ENCODE assay signal across 18 mouse cellular contexts in the genomic region with DNA sequence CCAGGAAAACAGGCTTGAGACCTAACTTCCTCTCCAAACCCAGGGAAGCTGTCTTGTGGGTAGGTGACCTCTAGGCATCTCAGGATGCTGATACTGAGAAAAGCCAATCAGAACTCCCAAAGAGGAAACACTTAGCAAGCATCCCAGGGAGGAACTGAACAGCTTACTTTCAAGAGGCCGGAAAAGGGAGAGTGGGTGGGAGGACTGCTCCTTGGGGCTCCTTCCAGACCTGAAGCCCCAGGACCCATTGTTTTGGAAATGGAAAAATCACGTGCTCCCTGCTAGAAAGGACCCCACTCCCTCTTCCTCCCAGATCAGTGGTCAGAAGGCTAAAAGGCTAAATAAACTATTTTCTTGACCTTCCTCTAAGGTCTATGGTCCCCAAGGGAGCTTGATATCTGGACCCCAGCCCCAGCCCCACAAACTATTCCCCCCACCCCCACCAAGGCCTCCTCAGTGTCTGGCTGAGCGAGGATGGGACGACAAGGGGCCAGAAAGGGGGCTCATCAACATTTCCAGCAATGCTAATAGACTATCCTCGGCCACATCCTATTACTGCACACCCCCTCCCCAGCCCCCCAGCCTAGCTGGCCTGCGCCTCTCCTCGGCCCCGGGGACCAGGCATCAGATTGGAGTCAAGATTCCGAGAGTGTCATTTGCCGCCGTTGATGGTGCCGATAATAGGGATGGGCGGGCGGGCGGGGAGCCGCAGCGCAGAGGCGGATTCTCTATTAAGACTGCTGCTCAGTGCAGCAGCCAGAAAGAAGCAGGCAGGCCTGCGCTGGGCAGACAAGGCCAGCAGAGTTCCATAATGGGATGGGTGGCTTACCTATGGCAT. TPM values are rescaled to one million over a fixed set of nuclear protein-coding genes. Genes with fewer than 3 reads are reported as not detected.
A peak's percentile ranks its signal among the peaks of the same experiment; 100 is the strongest.
DNase-seq lines count a peak whose midpoint lies in the region; ATAC-seq lines count a peak whose summit lies in the region.
"Had no signal": no experiment of that assay in that cellular context is flagged by ENCODE, and none has a peak within 500 bp of the region (broad histone marks: within the 10 kb centered on the region; RNA-seq: fewer than 3 reads in every experiment).

No protein-coding gene starts in this region.

- no peak overlapping the region for H3K9ac ChIP-seq in neural tube, embryonic 11.5 days (ENCODE audit: low read length)
- peak overlapping the region; percentile 12; the same call in 1 of the 2 replicates for H3K9ac ChIP-seq in forebrain, embryonic 12.5 days
- peak overlapping the region; percentile 38; the same call in 1 of the 2 replicates for H3K9ac ChIP-seq in neural tube, embryonic 15.5 days (replicated peaks)

- no peaks in the 10 kb centered on the region for H3K36me3 ChIP-seq in neural tube, embryonic 11.5 days (ENCODE audit: control insufficient read depth, insufficient read depth, low read length)
- no peaks in the 10 kb centered on the region for H3K36me3 ChIP-seq in forebrain, embryonic 12.5 days (replicated peaks)
- no peaks in the 10 kb centered on the region for H3K36me3 ChIP-seq in limb, embryonic 10.5 days
- no peaks in the 10 kb centered on the region for H3K36me3 ChIP-seq in neural tube, embryonic 15.5 days
- H3K36me3 ChIP-seq: G1E had no signal

- peaks cover 74% of the 10 kb centered on the region for H3K27me3 ChIP-seq in neural tube, embryonic 11.5 days (ENCODE audit: control insufficient read depth, insufficient read depth, low read length)
- peaks cover 99% of the 10 kb centered on the region for H3K27me3 ChIP-seq in forebrain, embryonic 12.5 days
- peaks cover 100% of the 10 kb centered on the region for H3K27me3 ChIP-seq in limb, embryonic 10.5 days (ENCODE audit: low read depth, poor library complexity, severe bottlenecking)
- H3K27me3 ChIP-seq in neural tube, embryonic 15.5 days (replicated peaks): peaks cover 89% of the 10 kb centered on the region

- peak overlapping the region; percentile 20 for H3K4me2 ChIP-seq in neural tube, embryonic 11.5 days (ENCODE audit: low read depth)
- H3K4me2 ChIP-seq in forebrain, embryonic 12.5 days: peak overlapping the region; percentile 46
- peak overlapping the region; percentile 51 for H3K4me2 ChIP-seq in neural tube, embryonic 15.5 days

- no peak overlapping the region for H3K4me3 ChIP-seq in neural tube, embryonic 11.5 days (ENCODE audit: low read depth, low read length)
- H3K4me3 ChIP-seq in forebrain, embryonic 12.5 days (replicated peaks): peak overlapping the region; percentile 21; the same call in 1 of the 2 replicates
- peak overlapping the region; percentile 3; the same call in 1 of the 2 replicates for H3K4me3 ChIP-seq in limb, embryonic 10.5 days
- H3K4me3 ChIP-seq in neural tube, embryonic 15.5 days (replicated peaks): peak overlapping the region; percentile 10; the same call in 1 of the 2 replicates
- H3K4me3 ChIP-seq: gastrocnemius, adult 2 months; myocyte had no signal

- no peaks in the 10 kb centered on the region for H3K9me3 ChIP-seq in neural tube, embryonic 11.5 days (ENCODE audit: control insufficient read depth, low read length)
- no peaks in the 10 kb centered on the region for H3K9me3 ChIP-seq in forebrain, embryonic 12.5 days
- no peaks in the 10 kb centered on the region for H3K9me3 ChIP-seq in limb, embryonic 10.5 days (replicated peaks)
- no peaks in the 10 kb centered on the region for H3K9me3 ChIP-seq in neural tube, embryonic 15.5 days (replicated peaks)
- H3K9me3 ChIP-seq: G1E had no signal

- no peaks in the 10 kb centered on the region for H3K4me1 ChIP-seq in neural tube, embryonic 11.5 days (ENCODE audit: control insufficient read depth, insufficient read depth, low read length)
- H3K4me1 ChIP-seq in forebrain, embryonic 12.5 days: peaks cover 33% of the 10 kb centered on the region
- peaks cover 7% of the 10 kb centered on the region for H3K4me1 ChIP-seq in limb, embryonic 10.5 days
- H3K4me1 ChIP-seq in neural tube, embryonic 15.5 days: peaks cover 6% of the 10 kb centered on the region; the same call in 1 of the 2 replicates

- no peak; the same call in 1 of the 2 replicates for ATAC-seq in neural tube, embryonic 11.5 days (ENCODE audit: insufficient read depth, low FRiP score, low TSS enrichment)
- ATAC-seq in forebrain, embryonic 12.5 days (ENCODE audit: low FRiP score): peak; percentile 53; the same call in 1 of the 2 replicates
- 0 out of 2 replicates have a peak, but pooled peaks have one; percentile 14 for ATAC-seq in neural tube, embryonic 15.5 days (ENCODE audit: low FRiP score)
- ATAC-seq: lung, postnatal 0 days had no signal

- WGBS in neural tube, embryonic 11.5 days: 1% methylated on average over 19 of the region's 19 CpGs
- 2% methylated on average over 19 of the region's 19 CpGs for WGBS in forebrain, embryonic 12.5 days
- 3% methylated on average over 19 of the region's 19 CpGs for WGBS in limb, embryonic 10.5 days
- 4% methylated on average over 19 of the region's 19 CpGs for WGBS in neural tube, embryonic 15.5 days

- H3K27ac ChIP-seq in neural tube, embryonic 11.5 days (ENCODE audit: low read depth, low read length): no peak overlapping the region
- H3K27ac ChIP-seq in forebrain, embryonic 12.5 days: no peak overlapping the region
- H3K27ac ChIP-seq in limb, embryonic 10.5 days: no peak overlapping the region
- no peak overlapping the region for H3K27ac ChIP-seq in neural tube, embryonic 15.5 days (replicated peaks)
- H3K27ac ChIP-seq: gastrocnemius, adult 2 months had no signal

- no peak for DNase-seq in neural tube, embryonic 11.5 days (ENCODE audit: low spot score)
- no peak for DNase-seq in neural tube, embryonic 10.5 days (ENCODE audit: extremely low spot score, low spot score)
- no peak for DNase-seq in limb, embryonic 10.5 days (ENCODE audit: low spot score)
- DNase-seq in right cerebral cortex, adult 2 months (ENCODE audit: low spot score in 2 of 2): no peak
- DNase-seq in thymus, postnatal 14 days: no peak
- no peak for DNase-seq in adrenal gland, postnatal 10 days
- DNase-seq: cerebellum, adult 11 months; gastrocnemius, adult 2 months; heart, postnatal 10 days; kidney, postnatal 36 days; right cerebral cortex, postnatal 4 days had no signal

RNA-seq across cellular contexts. Expression of gene Dmbx1, which starts 15.1 kb away (rescaled TPM):
- 0.38 and 0.77 TPM in 2 replicates for polyA plus RNA-seq in neural tube, embryonic 11.5 days (2014; fragmentation: Nextera tagmentation; extraction: Ambion mirVana)
- 0.51 and 0.87 TPM in 2 replicates for polyA plus RNA-seq in forebrain, embryonic 12.5 days (2016; fragmentation: Nextera tagmentation; extraction: Ambion mirVana)
- 0.05 and 0.11 TPM in 2 replicates for polyA plus RNA-seq in limb, embryonic 10.5 days (2016; fragmentation: Nextera tagmentation; extraction: Ambion mirVana)
- polyA plus RNA-seq in neural tube, embryonic 15.5 days (2015; fragmentation: Nextera tagmentation; extraction: Ambion mirVana): 1.2 and 2.1 TPM in 2 replicates
- total RNA-seq in adrenal gland, postnatal 10 days (2021): not detected
- total RNA-seq: adrenal gland, adult 18-20 months; gastrocnemius, adult 2 months; heart, postnatal 10 days; left cerebral cortex, postnatal 25 days had no signal
- polyA plus RNA-seq: G1E; lung, postnatal 0 days had no signal
